Mouse (Mus musculus) forebrain, embryonic 13.5 days (tissue): ENCODE results near the gene Slc25a44. TPM values are rescaled to one million over a fixed set of nuclear protein-coding genes. Genes with fewer than 3 reads are reported as not detected.
"Not testable (repeated sequence)": the region's sequence is repeated elsewhere in the genome, so short reads cannot be mapped to it uniquely, and the experiment has no call there.

Source experiments
- ATAC-seq: fragments of 200-750 bp; cut with Nextera tagmentation; 2 replicates; pipeline ENCODE4 v1.8.0; 2017
- H3K27ac ChIP-seq: fragments of 300-500 bp; sonication (generic); 2 replicates; pipeline ENCODE4 v1.5.1; 2015; ENCODE audit warnings: inconsistent platforms, mild to moderate bottlenecking, moderate library complexity
- H3K27me3 ChIP-seq: fragments of 300-500 bp; sonication (generic); 2 replicates; pipeline ENCODE4 v1.6.1; 2015; ENCODE audit warnings: mild to moderate bottlenecking, inconsistent platforms
- H3K36me3 ChIP-seq: fragments of 300-500 bp; sonication (generic); 2 replicates; pipeline ENCODE4 v1.6.1; 2015; ENCODE audit warnings: mild to moderate bottlenecking, inconsistent platforms; ENCODE audit not compliant: poor library complexity, severe bottlenecking
- H3K4me1 ChIP-seq: fragments of 300-500 bp; sonication (generic); 2 replicates; pipeline ENCODE4 v1.6.1; 2015; ENCODE audit warnings: inconsistent platforms
- H3K4me2 ChIP-seq: fragments of 300-500 bp; sonication (generic); 2 replicates; pipeline ENCODE4 v1.6.1; 2015; ENCODE audit warnings: inconsistent platforms, mild to moderate bottlenecking, moderate library complexity
- H3K4me3 ChIP-seq: fragments of 300-500 bp; sonication (generic); 2 replicates; pipeline ENCODE4 v1.5.1; 2015; ENCODE audit warnings: mild to moderate bottlenecking, inconsistent platforms
- H3K9ac ChIP-seq: fragments of 300-500 bp; sonication (generic); 2 replicates; pipeline ENCODE4 v1.6.1; 2015; ENCODE audit warnings: mild to moderate bottlenecking, inconsistent platforms
- H3K9me3 ChIP-seq: fragments of 300-500 bp; sonication (generic); replicated peaks from 2 replicates; pipeline ENCODE4 v1.6.1; 2016; ENCODE audit warnings: inconsistent platforms
- WGBS: fragments of 180-500 bp; shearing (Covaris S2); methylation state at CpG from one replicate; pipeline ENCODE4 v1.1.7; 2015; 5-methylcytosine and 5-hydroxymethylcytosine counted together
- polyA plus RNA-seq: library from polyadenylated mRNA; unstranded; fragments of >200 nt; fragmentation: Nextera tagmentation; extraction: Ambion mirVana; gene quantifications from 2 replicates; pipeline ENCODE4 v1.2.1, GENCODE M21; 2015

The Slc25a44 gene
- polyA plus RNA-seq, 1 experiment from 2014 or later: 23.0 TPM

DNA sequence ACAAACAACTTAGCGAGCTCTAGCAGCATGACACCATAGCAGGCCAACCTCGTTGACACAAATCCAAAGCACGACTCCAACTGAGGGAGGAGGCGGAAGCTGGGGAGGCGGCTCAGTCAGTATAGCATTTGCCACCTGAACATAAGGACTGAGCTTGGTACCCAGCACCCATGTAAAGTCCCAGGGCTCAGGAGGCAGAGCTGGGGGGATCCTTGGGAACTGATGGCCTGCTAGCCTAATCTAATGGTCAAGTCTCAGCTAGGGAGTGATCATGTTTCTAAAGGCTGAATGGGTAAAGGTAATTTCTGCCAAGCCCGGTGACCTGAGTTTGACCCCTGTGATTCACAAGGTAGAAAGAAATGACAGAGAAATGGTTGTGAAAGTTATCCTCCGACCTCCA is 17.4 kb downstream of the Slc25a44 start:
- no peak overlapping the region for H3K9ac ChIP-seq
- no peak overlapping the region for H3K4me2 ChIP-seq
- WGBS: 57% methylated on average over 7 of the region's 7 CpGs

DNA sequence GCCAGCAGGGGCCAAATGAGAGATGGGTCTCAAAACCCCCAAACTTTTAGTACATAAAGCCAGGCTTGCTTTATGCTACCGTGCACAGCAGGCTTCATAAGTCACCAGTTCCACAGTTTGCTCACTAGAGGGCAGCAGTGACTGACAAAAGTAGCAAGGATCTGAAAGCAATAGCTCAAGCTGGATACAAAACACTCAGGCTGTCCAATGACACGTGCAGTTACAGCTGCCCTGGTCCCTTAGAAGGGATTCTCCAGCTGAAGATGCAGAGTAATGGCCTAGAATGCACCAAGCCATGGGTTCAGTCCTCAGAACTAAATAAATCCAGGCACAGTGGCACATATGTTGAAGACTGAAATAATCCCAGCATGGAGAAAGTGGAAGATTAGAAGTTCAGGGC is 17.8 kb downstream of the Slc25a44 start:
- peak; percentile 16; the same call in 1 of the 2 replicates for ATAC-seq
- Histone ChIP-seq H3K4me3 (no peak overlapping the region), H3K4me1 (peaks cover 30% of the 10 kb centered on the region), H3K36me3 (peaks cover 25% of the 10 kb centered on the region), H3K4me2 (no peak overlapping the region), H3K9ac (no peak overlapping the region), H3K27ac (no peak overlapping the region), H3K9me3 (no peaks in the 10 kb centered on the region), H3K27me3 (no peaks in the 10 kb centered on the region)
- 0% methylated on average over 2 of the region's 2 CpGs for WGBS

More for the DNA sequence above, 17.4 kb downstream of the Slc25a44 start:
- Histone ChIP-seq H3K4me3 (no peak overlapping the region), H3K36me3 (peaks cover 26% of the 10 kb centered on the region), H3K4me1 (peaks cover 30% of the 10 kb centered on the region), H3K27me3 (no peaks in the 10 kb centered on the region), H3K9me3 (no peaks in the 10 kb centered on the region), H3K27ac (no peak overlapping the region)
- ATAC-seq: no peak

GRCm38 (mm10) chr3:88403522-88404230 is 21.3 kb downstream of the Slc25a44 start:
- Histone ChIP-seq H3K27me3 (no peaks in the 10 kb centered on the region), H3K27ac (no peak overlapping the region), H3K4me1 (peaks cover 16% of the 10 kb centered on the region), H3K9me3 (no peaks in the 10 kb centered on the region), H3K4me3 (no peak overlapping the region), H3K4me2 (no peak overlapping the region), H3K9ac (no peak overlapping the region), H3K36me3 (peaks cover 33% of the 10 kb centered on the region)
- 93% methylated on average over 10 of the region's 10 CpGs for WGBS
- no peak for ATAC-seq

- Histone ChIP-seq H3K9ac (no peak overlapping the region), H3K4me2 (no peak overlapping the region), H3K4me1 (no peaks in the 10 kb centered on the region), H3K9me3 (no peaks in the 10 kb centered on the region), H3K4me3 (no peak overlapping the region), H3K36me3 (peaks cover 56% of the 10 kb centered on the region), H3K27ac (no peak overlapping the region), H3K27me3 (no peaks in the 10 kb centered on the region)
- ATAC-seq: no peak
- 85% methylated on average over 2 of the region's 2 CpGs for WGBS
These were observed 26.3 kb downstream of the Slc25a44 start for GRCm38 (mm10) chr3:88398666-88399065.

DNA sequence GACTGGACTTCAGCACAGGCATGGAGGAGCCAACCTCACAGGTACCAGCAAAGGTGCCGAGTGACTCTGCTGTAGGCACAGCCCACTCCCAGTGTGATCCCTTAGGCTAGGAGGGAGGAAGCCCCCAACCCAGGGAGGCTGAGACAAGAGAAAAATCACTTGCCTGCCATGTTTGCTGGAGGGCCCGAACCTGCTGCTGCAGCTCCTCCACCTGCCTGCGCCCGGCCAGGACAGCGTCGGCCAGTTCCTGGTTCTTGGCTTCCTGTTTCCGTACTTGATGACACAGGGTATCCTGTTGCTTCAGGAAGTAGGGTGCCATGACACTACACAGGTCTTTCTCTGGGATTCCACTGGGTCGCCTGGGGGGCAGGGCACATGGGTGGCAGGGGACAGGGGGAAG is 29.2 kb downstream of the Slc25a44 start:
- no peak overlapping the region for H3K4me3 ChIP-seq
- no peaks in the 10 kb centered on the region for H3K27me3 ChIP-seq
- 95% methylated on average over 8 of the region's 8 CpGs for WGBS
- no peak for ATAC-seq
- H3K4me2 ChIP-seq: no peak overlapping the region
- H3K4me1 ChIP-seq: no peaks in the 10 kb centered on the region
- H3K36me3 ChIP-seq: peaks cover 42% of the 10 kb centered on the region
- H3K9ac ChIP-seq: no peak overlapping the region
- H3K27ac ChIP-seq: no peak overlapping the region
- H3K9me3 ChIP-seq: no peaks in the 10 kb centered on the region

- no peaks in the 10 kb centered on the region for H3K27me3 ChIP-seq
- no peaks in the 10 kb centered on the region for H3K4me1 ChIP-seq
- ATAC-seq: no peak
- peaks cover 42% of the 10 kb centered on the region for H3K36me3 ChIP-seq
- no peak overlapping the region for H3K27ac ChIP-seq
- H3K4me3 ChIP-seq: no peak overlapping the region
- no peak overlapping the region for H3K9ac ChIP-seq
- no peaks in the 10 kb centered on the region for H3K9me3 ChIP-seq
- no peak overlapping the region for H3K4me2 ChIP-seq
- WGBS: 93% methylated on average over 6 of the region's 6 CpGs
These were observed 29.7 kb downstream of the Slc25a44 start for GRCm38 (mm10) chr3:88395288-88395687.

DNA sequence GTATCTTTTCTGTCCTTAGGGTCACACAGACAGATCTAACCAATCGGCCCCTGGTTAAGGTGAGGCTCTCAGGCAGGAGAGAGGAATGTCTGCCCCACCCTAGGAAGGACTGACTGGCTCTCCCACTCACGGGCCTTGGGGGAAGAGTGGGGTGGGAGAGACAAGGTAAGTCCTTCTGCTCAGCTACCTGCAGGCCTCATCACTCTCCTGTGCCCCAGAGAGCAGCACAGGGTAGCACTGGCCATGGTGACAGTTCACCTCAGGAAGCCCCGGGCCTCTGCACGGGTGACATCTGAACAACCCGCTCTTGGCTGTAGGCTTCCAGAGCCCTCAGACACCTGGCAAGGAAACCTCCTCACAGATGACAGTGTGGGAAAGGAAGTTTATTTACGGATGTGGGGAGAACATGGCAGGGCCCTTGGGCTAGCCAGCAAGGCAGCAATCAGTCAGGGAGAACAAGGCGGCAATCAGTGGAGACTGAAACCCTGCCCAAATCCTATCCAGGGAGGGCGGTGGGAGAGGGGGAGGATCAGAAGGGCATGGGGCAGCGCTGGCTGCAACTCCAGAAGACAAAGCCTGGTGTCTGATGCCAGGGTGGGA is 31.1 kb downstream of the Slc25a44 start:
- Histone ChIP-seq H3K9me3 (no peaks in the 10 kb centered on the region), H3K27me3 (no peaks in the 10 kb centered on the region), H3K27ac (no peak overlapping the region), H3K4me3 (no peak overlapping the region), H3K9ac (no peak overlapping the region), H3K36me3 (peaks cover 36% of the 10 kb centered on the region), H3K4me1 (no peaks in the 10 kb centered on the region), H3K4me2 (no peak overlapping the region)
- 90% methylated on average over 9 of the region's 9 CpGs for WGBS
- no peak for ATAC-seq

GRCm38 (mm10) chr3:88384364-88384763 is 40.6 kb downstream of the Slc25a44 start, which contains the start of gene Bglap:
Gene Bglap, minus strand, starts transcription at chr3:88384464.
- Histone ChIP-seq H3K27ac (no peak within 1 kb of the TSS), H3K4me2 (no peak within 1 kb of the TSS), H3K27me3 (no peaks in the 10 kb centered on the region), H3K36me3 (no peaks in the 10 kb centered on the region), H3K9ac (no peak within 1 kb of the TSS), H3K9me3 (no peaks in the 10 kb centered on the region), H3K4me1 (peaks cover 8% of the 10 kb centered on the region), H3K4me3 (no peak within 1 kb of the TSS)
- ATAC-seq: no peak
- 79% methylated on average over 5 of the region's 5 CpGs for WGBS

DNA sequence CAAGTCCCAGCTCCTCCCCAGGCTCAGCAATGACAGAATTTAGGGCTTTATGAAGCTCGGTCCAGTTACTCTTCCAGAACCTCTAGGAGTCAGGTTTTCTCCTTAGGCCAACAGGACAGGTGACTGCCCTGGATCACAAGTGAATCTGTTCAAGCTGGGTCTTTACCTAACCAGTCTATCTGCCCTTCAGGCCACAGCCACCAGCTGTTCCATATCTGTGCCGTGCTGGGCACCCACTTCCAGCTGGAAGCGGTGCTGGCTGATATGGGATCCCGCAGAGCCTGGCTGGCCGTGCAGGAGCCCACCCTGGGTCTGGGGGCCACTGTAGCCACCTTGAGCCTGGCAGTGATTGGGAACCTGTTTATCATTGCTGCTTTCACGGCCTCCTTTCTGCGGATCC is 42.6 kb downstream of the Slc25a44 start:
- peak overlapping the region; percentile 55; the same call in 1 of the 2 replicates for H3K4me2 ChIP-seq
- not testable (repeated sequence) for H3K9me3 ChIP-seq, H3K36me3 ChIP-seq, H3K27ac ChIP-seq, H3K4me3 ChIP-seq, H3K27me3 ChIP-seq, H3K4me1 ChIP-seq, H3K9ac ChIP-seq
- peak; percentile 31; the same call in 1 of the 2 replicates for ATAC-seq
- 13% methylated on average over 1 of the region's 7 CpGs for WGBS

DNA sequence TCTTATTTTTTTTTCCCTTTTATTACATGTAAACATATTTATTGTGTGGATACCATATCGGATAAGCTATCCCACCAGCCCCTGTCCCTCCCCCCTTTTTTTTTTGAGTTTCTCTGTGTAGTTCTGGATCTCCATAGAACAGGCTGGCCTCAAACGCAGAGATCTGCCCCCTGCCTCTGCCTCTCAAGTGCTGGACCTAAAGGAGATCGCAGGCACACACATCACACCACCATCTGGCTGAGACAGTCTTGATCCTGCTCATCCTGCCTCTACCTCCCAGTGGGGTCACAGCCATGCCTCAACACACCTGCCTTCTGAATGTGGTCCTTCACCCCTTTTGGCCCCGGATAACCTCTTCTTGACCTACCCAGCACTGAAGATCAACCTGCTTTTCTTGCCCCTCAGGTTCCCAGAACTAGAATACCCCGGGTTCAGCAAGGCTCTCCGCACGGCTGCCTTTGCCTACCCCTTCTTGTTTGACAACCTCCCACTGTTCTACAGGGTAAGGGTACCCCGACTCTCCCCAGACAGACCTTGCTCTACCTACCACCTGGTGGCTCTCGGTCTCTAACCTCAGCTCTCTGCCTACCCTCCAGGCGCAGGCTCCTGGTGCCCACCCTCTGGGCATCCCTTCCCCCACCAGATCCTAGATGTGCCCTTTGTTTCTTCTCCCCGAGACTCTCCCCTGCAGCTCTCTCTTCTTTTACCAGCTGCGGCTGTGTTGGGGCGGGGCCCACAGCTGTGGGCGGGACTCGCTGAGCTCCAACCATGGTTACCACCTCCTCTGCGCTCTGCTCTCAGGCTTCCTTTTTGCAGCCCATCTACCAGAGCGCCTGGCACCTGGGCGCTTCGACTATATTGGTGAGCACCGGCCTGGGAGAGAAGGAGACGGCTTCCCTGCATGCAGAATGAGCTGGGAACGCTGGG is 43.3 kb downstream of the Slc25a44 start:
- H3K4me2 ChIP-seq: peak overlapping the region; percentile 55
- not testable (repeated sequence) for H3K4me1 ChIP-seq, H3K9ac ChIP-seq, H3K36me3 ChIP-seq, H3K9me3 ChIP-seq, H3K27me3 ChIP-seq
- peak; percentile 94 for ATAC-seq
- 5% methylated on average over 22 of the region's 22 CpGs for WGBS
- peak overlapping the region; percentile 29 for H3K4me3 ChIP-seq
- H3K27ac ChIP-seq: peak overlapping the region; percentile 87

DNA sequence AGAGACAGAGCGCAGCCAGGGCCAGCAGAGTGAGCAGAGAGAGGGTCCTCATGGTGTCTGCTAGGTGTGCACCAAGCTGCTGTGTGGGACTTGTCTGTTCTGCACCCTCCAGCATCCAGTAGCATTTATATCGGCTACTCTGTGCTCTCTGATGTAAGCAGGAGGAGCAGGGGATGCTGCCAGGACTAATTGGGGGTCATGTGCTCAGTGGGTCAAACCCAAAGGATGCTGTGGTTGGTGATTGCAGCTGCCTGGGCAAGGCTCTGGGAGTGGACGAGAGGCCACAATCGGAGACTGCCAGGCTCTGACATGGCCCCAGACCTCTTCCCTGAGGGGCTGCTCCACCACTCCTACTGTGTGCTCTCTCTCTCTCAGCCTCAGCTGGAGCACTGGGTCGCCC is 46.3 kb downstream of the Slc25a44 start, which contains the start of gene Bglap2:
Gene Bglap2, minus strand, starts transcription at position 101 of the 400 bp plus-strand sequence.
- H3K27ac ChIP-seq, ATAC-seq, H3K9me3 ChIP-seq, H3K9ac ChIP-seq, H3K4me3 ChIP-seq, H3K36me3 ChIP-seq, H3K27me3 ChIP-seq, H3K4me2 ChIP-seq: not testable (repeated sequence)
- H3K4me1 ChIP-seq: peaks cover 16% of the 10 kb centered on the region
- WGBS: 80% methylated on average over 5 of the region's 5 CpGs

- H3K4me3 ChIP-seq, H3K27me3 ChIP-seq, H3K36me3 ChIP-seq, H3K9me3 ChIP-seq: not testable (repeated sequence)
- peak overlapping the region; percentile 40; the same call in 1 of the 2 replicates for H3K9ac ChIP-seq
- peak overlapping the region; percentile 77 for H3K27ac ChIP-seq
- peaks cover 13% of the 10 kb centered on the region for H3K4me1 ChIP-seq
- WGBS: 40% methylated on average over 7 of the region's 7 CpGs
- peak; percentile 9; the same call in 1 of the 2 replicates for ATAC-seq
- 0 out of 2 replicates have a peak overlapping the region, but pooled peaks have one; percentile 42 for H3K4me2 ChIP-seq
These were observed 48.3 kb downstream of the Slc25a44 start for GRCm38 (mm10) chr3:88376644-88377043.
